Mouse (Mus musculus): ENCODE measurements around the gene Atp13a3. TPM values are rescaled to one million over a fixed set of nuclear protein-coding genes. Genes with fewer than 3 reads are reported as not detected.
"Not testable (repeated sequence)": the region's sequence is repeated elsewhere in the genome, so short reads cannot be mapped to it uniquely, and the experiment has no call there.

The Atp13a3 gene
- 10 to 100 TPM; 30.4 to 35.2 TPM for total RNA-seq (2021)
- long read RNA-seq, experiment 1, partial matches to known transcripts = 1 of 6 reads
- long read RNA-seq, experiment 1, other reads (novel, unspliced or antisense) = 5 of 6 reads
- long read RNA-seq, experiment 2, partial matches to known transcripts = 1 of 14 reads
- long read RNA-seq, experiment 2, other reads (novel, unspliced or antisense) = 13 of 14 reads

DNA sequence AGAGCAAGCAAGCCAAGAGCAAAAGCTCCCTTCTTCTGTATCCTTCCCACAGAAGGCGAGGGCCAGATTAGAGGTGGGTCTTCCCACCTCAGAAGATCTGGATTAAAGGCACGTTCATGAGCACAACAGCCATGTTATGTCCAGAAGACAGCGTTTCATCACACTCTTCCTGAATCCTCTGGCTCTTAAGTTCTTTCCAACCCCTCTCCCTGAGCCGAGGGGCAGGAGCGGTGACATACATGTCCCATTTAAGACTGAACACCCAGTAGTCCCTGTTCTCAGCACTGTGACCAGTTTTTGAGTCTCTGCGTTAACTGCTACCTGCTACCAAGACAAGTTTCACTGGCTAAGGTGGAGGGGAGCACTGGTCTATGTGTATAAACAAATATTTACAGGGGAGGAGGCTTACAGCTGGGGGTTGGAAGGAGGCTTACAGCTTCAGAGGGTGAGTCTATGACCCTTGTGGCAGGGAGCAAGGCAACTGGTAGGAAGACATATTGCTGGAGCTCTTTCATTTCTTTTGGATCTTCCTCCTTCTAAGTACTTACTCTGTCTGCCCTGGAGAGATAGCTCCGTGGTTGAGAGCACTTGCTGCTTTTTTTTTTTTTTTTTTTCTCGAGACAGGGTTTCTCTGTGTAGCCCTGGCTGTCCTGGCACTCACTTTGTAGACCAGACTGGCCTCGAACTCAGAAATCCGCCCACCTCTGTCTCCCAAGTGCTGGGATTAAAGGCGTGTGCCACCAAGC lies at the start of gene Atp13a3:
Atp13a3 (minus strand) TSS at position 51 of the 746 bp plus-strand sequence.
- Histone ChIP-seq H3K27ac (no peak within 1 kb of the TSS), H3K4me3 (no peak within 1 kb of the TSS)
- no peak for DNase-seq
- TF ChIP-seq CTCF (IDR thresholded peaks at IDR 0.05) = no peak
- intact Hi-C loops (cut with DNase I) = loop anchor here (5.0 kb wide), 1 partner anchor 41 kb away; no protein-coding TSS in a partner anchor

GRCm38 (mm10) chr16:30453213-30453975 lies 47.6 kb upstream of the Atp13a3 start:
- no peak for DNase-seq
- no peak for TF ChIP-seq CTCF (IDR thresholded peaks at IDR 0.05)
- Histone ChIP-seq H3K27ac (no peak overlapping the region), H3K4me3 (no peak overlapping the region)
- intact Hi-C loops (cut with DNase I) = no loop called here

- H3K4me3 ChIP-seq; H3K27ac ChIP-seq; DNase-seq; intact Hi-C loops (cut with DNase I): not testable (repeated sequence)
Measured at GRCm38 (mm10) chr16:30451174-30451573, 45.4 kb upstream of the Atp13a3 start.

GRCm38 (mm10) chr16:30449017-30449416 lies 43.2 kb upstream of the Atp13a3 start:
- TF ChIP-seq CTCF (IDR thresholded peaks at IDR 0.05) = no peak
- intact Hi-C loops (cut with DNase I) = loop anchor here (5.0 kb wide), 1 partner anchor 42 kb away; the partner anchor contains the start of gene Atp13a3

GRCm38 (mm10) chr16:30448169-30448568 lies 42.4 kb upstream of the Atp13a3 start:
- Histone ChIP-seq H3K4me3 (no peak overlapping the region), H3K27ac (no peak overlapping the region)
- no peak for DNase-seq
- no peak for TF ChIP-seq CTCF (IDR thresholded peaks at IDR 0.05)
- intact Hi-C loops (cut with DNase I) = loop anchor here (5.0 kb wide), 1 partner anchor 41 kb away; the partner anchor contains the start of gene Atp13a3

More at GRCm38 (mm10) chr16:30449017-30449416, 43.2 kb upstream of the Atp13a3 start:
- DNase-seq = no peak
- no peak overlapping the region for H3K27ac ChIP-seq
- H3K4me3 ChIP-seq = no peak overlapping the region

DNA sequence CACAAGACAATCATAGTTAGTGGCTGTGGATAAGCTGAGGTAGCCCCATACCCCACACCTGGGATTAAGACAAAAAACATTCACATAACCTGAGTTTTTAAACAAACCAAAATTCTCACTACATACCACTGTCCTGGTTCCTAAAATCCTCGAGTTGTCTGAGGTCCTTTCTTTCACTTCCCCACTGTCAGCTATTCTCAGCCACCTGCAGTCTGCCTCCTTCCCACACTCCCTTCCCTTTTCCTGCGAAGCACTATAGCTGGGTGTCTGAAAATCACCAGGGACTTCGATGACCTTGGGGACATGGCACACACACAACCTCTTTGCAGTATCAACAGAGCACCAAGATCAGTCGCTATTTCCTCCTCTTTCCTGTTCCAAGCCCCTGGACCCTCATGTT lies 41.9 kb upstream of the Atp13a3 start:
- Histone ChIP-seq H3K27ac (no peak overlapping the region), H3K4me3 (no peak overlapping the region)
- no peak for TF ChIP-seq CTCF (IDR thresholded peaks at IDR 0.05)
- intact Hi-C loops (cut with DNase I) = loop anchor here (5.0 kb wide), 1 partner anchor 40 kb away; the partner anchor contains the start of gene Atp13a3
- no peak for DNase-seq

DNA sequence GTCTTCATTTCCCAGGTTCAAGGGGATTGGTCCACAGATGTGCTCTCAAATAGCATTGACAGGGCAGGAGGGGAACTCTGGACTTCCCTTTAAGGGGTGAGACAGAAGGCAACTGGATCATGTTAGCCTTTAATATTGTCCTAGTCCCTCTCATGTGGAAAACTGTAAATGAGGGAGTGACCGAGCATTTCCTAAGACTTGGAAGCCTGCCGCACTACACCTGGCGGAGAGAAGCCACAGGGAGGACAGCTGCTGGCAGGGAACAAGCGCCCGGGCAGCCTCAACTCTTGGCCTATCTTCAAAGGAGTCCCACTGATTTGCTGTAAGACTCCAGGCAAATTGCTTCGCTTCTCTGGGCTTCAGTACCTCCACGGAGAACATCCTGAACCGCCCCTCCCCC lies 37.6 kb upstream of the Atp13a3 start:
- no peak overlapping the region for H3K4me3 ChIP-seq
- DNase-seq = no peak
- no peak for TF ChIP-seq CTCF (IDR thresholded peaks at IDR 0.05)
- intact Hi-C loops (cut with DNase I) = no loop called here
- no peak overlapping the region for H3K27ac ChIP-seq

- intact Hi-C loops (cut with DNase I) = no loop called here
- no peak overlapping the region for H3K4me3 ChIP-seq
- no peak overlapping the region for H3K27ac ChIP-seq
- no peak for DNase-seq
- TF ChIP-seq CTCF (IDR thresholded peaks at IDR 0.05) = no peak
Measured at GRCm38 (mm10) chr16:30442451-30442850, 36.7 kb upstream of the Atp13a3 start.

DNA sequence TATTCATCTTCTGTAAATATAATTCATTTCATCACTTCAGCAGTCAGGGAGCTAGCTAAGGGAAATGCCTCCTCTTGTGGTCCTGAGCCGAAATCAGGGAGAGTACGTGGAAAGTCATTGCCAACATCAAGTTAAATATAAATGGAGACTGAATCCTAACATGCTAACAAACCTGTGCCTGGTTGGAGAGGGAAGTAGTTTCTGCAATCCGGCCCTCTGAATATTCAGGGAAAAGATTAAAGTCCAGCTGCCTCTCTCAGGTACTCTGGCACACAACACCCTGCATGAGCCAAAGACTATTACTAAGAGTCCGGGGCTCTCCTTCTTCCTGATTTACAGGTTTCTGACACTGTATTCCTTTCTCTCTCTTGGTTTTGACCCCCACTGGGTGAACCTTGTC lies 35.6 kb upstream of the Atp13a3 start:
- no peak for TF ChIP-seq CTCF (IDR thresholded peaks at IDR 0.05)
- H3K27ac ChIP-seq = no peak overlapping the region
- no peak for DNase-seq
- H3K4me3 ChIP-seq = no peak overlapping the region
- intact Hi-C loops (cut with DNase I) = no loop called here

- intact Hi-C loops (cut with DNase I) = no loop called here
- TF ChIP-seq CTCF (IDR thresholded peaks at IDR 0.05) = no peak
- no peak overlapping the region for H3K27ac ChIP-seq
- DNase-seq = no peak
- H3K4me3 ChIP-seq = no peak overlapping the region
Measured at GRCm38 (mm10) chr16:30439841-30440240, 34.1 kb upstream of the Atp13a3 start.

DNA sequence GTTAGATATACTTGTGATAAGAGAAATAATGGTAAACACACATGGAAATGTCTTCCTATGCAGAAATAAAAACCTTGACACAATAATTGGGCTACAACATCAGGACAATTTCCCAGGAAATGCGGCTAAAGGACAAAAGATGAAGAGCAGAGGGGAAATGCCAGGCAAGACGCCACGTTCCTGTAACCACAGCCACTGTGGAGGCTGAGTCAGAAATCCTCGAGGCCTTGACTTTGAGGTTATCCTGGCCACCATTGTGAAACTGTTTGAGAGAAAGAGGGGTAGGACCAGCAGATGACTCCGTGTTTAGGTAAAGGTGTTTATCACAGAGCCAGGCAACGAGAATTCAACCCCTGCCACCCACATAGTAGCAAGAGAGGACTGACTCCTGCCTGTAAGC lies 33.6 kb upstream of the Atp13a3 start:
- H3K27ac ChIP-seq = no peak overlapping the region
- no peak for TF ChIP-seq CTCF (IDR thresholded peaks at IDR 0.05)
- no peak overlapping the region for H3K4me3 ChIP-seq
- intact Hi-C loops (cut with DNase I) = no loop called here
- DNase-seq = no peak

GRCm38 (mm10) chr16:30436276-30436675 lies 30.5 kb upstream of the Atp13a3 start:
- Histone ChIP-seq H3K27ac (no peak overlapping the region), H3K4me3 (no peak overlapping the region)
- intact Hi-C loops (cut with DNase I) = no loop called here
- TF ChIP-seq CTCF (IDR thresholded peaks at IDR 0.05) = no peak
- DNase-seq = no peak

GRCm38 (mm10) chr16:30435393-30435792 lies 29.6 kb upstream of the Atp13a3 start:
- no peak overlapping the region for H3K27ac ChIP-seq

More at GRCm38 (mm10) chr16:30435393-30435792, 29.6 kb upstream of the Atp13a3 start:
- H3K4me3 ChIP-seq = no peak overlapping the region
- intact Hi-C loops (cut with DNase I) = no loop called here
- DNase-seq = no peak
- TF ChIP-seq CTCF (IDR thresholded peaks at IDR 0.05) = no peak
